Mouse (Mus musculus): ENCODE results near the gene Eif6. TPM values are rescaled to one million over a fixed set of nuclear protein-coding genes. Genes with fewer than 3 reads are reported as not detected.

The Eif6 gene
- polyA plus RNA-seq (2014; fragmentation: Illumina TruSeq; extraction: RNeasy Lipid Tissue Mini Kit (QIAGEN cat#74804); ENCODE audit: low read depth, low replicate concordance): 35.1 TPM

GRCm38 (mm10) chr2:155826630-155827424 is at the start of gene Eif6:
Gene Eif6 (minus strand): TSS chr2:155826925.

GRCm38 (mm10) chr2:155834732-155835131 is 8.0 kb upstream of the Eif6 start, which contains the start of gene Fam83c:
Gene Fam83c (minus strand): TSS chr2:155834854.

GRCm38 (mm10) chr2:155819392-155819448 is 7.5 kb downstream of the Eif6 start, which contains the start of gene BC029722:
Gene BC029722 (minus strand): TSS chr2:155819426.

GRCm38 (mm10) chr2:155774927-155775684 is 51.6 kb downstream of the Eif6 start, which contains the start of gene Mmp24:
Gene Mmp24 (plus strand): TSS chr2:155775342.

Other genes starting within 250 kb of the Eif6 start
- gene Gss, start 234.1 kb downstream of the Eif6 start, polyA plus RNA-seq (2014; fragmentation: Illumina TruSeq; extraction: RNeasy Lipid Tissue Mini Kit (QIAGEN cat#74804); ENCODE audit: low read depth, low replicate concordance): 15.9 TPM
- gene Myh7b, start 215.7 kb downstream of the Eif6 start, polyA plus RNA-seq (2014; fragmentation: Illumina TruSeq; extraction: RNeasy Lipid Tissue Mini Kit (QIAGEN cat#74804); ENCODE audit: low read depth, low replicate concordance): 81.8 TPM
- 92.4 TPM for gene Trpc4ap, start 134.5 kb downstream of the Eif6 start, polyA plus RNA-seq (2014; fragmentation: Illumina TruSeq; extraction: RNeasy Lipid Tissue Mini Kit (QIAGEN cat#74804); ENCODE audit: low read depth, low replicate concordance)
- gene Edem2, start 97.5 kb downstream of the Eif6 start, polyA plus RNA-seq (2014; fragmentation: Illumina TruSeq; extraction: RNeasy Lipid Tissue Mini Kit (QIAGEN cat#74804); ENCODE audit: low read depth, low replicate concordance): 13.9 TPM
- gene Gm17581, start 91.1 kb downstream of the Eif6 start, polyA plus RNA-seq (2014; fragmentation: Illumina TruSeq; extraction: RNeasy Lipid Tissue Mini Kit (QIAGEN cat#74804); ENCODE audit: low read depth, low replicate concordance): not detected
- gene Procr, start 75.8 kb downstream of the Eif6 start, polyA plus RNA-seq (2014; fragmentation: Illumina TruSeq; extraction: RNeasy Lipid Tissue Mini Kit (QIAGEN cat#74804); ENCODE audit: low read depth, low replicate concordance): 1.9 TPM
- gene Mmp24, start 51.6 kb downstream of the Eif6 start, polyA plus RNA-seq (2014; fragmentation: Illumina TruSeq; extraction: RNeasy Lipid Tissue Mini Kit (QIAGEN cat#74804); ENCODE audit: low read depth, low replicate concordance): not detected
- gene BC029722, start 7.5 kb downstream of the Eif6 start, polyA plus RNA-seq (2014; fragmentation: Illumina TruSeq; extraction: RNeasy Lipid Tissue Mini Kit (QIAGEN cat#74804); ENCODE audit: low read depth, low replicate concordance): 41.8 TPM
- not detected for gene Fam83c, start 7.9 kb upstream of the Eif6 start, polyA plus RNA-seq (2014; fragmentation: Illumina TruSeq; extraction: RNeasy Lipid Tissue Mini Kit (QIAGEN cat#74804); ENCODE audit: low read depth, low replicate concordance)
- 239 TPM for gene Uqcc1, start 103.4 kb upstream of the Eif6 start, polyA plus RNA-seq (2014; fragmentation: Illumina TruSeq; extraction: RNeasy Lipid Tissue Mini Kit (QIAGEN cat#74804); ENCODE audit: low read depth, low replicate concordance)
- gene Gm15557, start 113.8 kb upstream of the Eif6 start, polyA plus RNA-seq (2014; fragmentation: Illumina TruSeq; extraction: RNeasy Lipid Tissue Mini Kit (QIAGEN cat#74804); ENCODE audit: low read depth, low replicate concordance): not detected
- gene Gdf5, start 118.4 kb upstream of the Eif6 start, polyA plus RNA-seq (2014; fragmentation: Illumina TruSeq; extraction: RNeasy Lipid Tissue Mini Kit (QIAGEN cat#74804); ENCODE audit: low read depth, low replicate concordance): not detected
- gene Cep250, start 129.5 kb upstream of the Eif6 start, polyA plus RNA-seq (2014; fragmentation: Illumina TruSeq; extraction: RNeasy Lipid Tissue Mini Kit (QIAGEN cat#74804); ENCODE audit: low read depth, low replicate concordance): 6.9 TPM
- gene 6430550D23Rik, start 181.1 kb upstream of the Eif6 start, polyA plus RNA-seq (2014; fragmentation: Illumina TruSeq; extraction: RNeasy Lipid Tissue Mini Kit (QIAGEN cat#74804); ENCODE audit: low read depth, low replicate concordance): 0.45 TPM
- 67.2 TPM for gene Ergic3, start 181.1 kb upstream of the Eif6 start, polyA plus RNA-seq (2014; fragmentation: Illumina TruSeq; extraction: RNeasy Lipid Tissue Mini Kit (QIAGEN cat#74804); ENCODE audit: low read depth, low replicate concordance)
- not detected for gene Fer1l4, start 226.0 kb upstream of the Eif6 start, polyA plus RNA-seq (2014; fragmentation: Illumina TruSeq; extraction: RNeasy Lipid Tissue Mini Kit (QIAGEN cat#74804); ENCODE audit: low read depth, low replicate concordance)
- gene Spag4, start 238.2 kb upstream of the Eif6 start, polyA plus RNA-seq (2014; fragmentation: Illumina TruSeq; extraction: RNeasy Lipid Tissue Mini Kit (QIAGEN cat#74804); ENCODE audit: low read depth, low replicate concordance): 0.81 TPM